Mouse (Mus musculus): Measurements from ENCODE around the gene Tnxb. TPM values are rescaled to one million over a fixed set of nuclear protein-coding genes. Genes with fewer than 3 reads are reported as not detected.
A peak's percentile ranks its signal among the peaks of the same experiment; 100 is the strongest.

The Tnxb gene
- polyA plus RNA-seq, 1 experiment, result 39.6 TPM

- Histone ChIP-seq H3K4me1 (ENCODE audit: control insufficient read depth, insufficient read depth, low read length) (peaks cover 18% of the 10 kb centered on the region), H3K4me3 (replicated peaks; ENCODE audit: extremely low read depth, low read depth, low read length) (no peak overlapping the region)
- WGBS, result 73% methylated on average over 12 of the region's 12 CpGs
- DNase-seq, result no peak
- TF ChIP-seq CTCF (IDR thresholded peaks at IDR 0.05; ENCODE audit: insufficient read depth, low read length) (no peak), POLR2A (IDR thresholded peaks at IDR 0.05; ENCODE audit: borderline replicate concordance, extremely low read depth, low read depth, low read length) (no peak)
Measured at GRCm38 (mm10) chr17:34676671-34677070, 6.3 kb downstream of the Tnxb start.

DNA sequence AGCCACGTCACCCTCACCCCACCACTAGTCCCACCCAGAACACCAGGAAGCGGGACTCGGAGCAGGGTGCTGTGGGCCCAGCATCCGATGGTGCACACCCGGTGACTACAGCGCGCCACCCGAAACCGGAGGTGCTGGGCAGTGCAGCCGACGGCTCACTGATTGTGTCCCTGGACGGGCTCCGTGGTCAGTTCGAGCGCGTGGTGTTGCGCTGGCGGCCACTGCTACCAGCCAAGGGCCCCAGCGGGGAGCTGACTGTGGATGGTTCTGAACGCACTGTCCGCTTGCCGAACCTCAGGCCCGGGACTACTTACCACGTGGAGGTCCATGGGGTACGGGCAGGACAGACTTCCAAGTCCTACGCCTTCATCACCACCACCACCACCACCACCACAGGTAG, 9.9 kb downstream of the Tnxb start:
- WGBS, result 84% methylated on average over 26 of the region's 26 CpGs
- no peak for DNase-seq
- H3K4me1 ChIP-seq (ENCODE audit: control insufficient read depth, insufficient read depth, low read length), result peaks cover 20% of the 10 kb centered on the region
- no peak for TF ChIP-seq CTCF (IDR thresholded peaks at IDR 0.05; ENCODE audit: insufficient read depth, low read length)
- H3K4me3 ChIP-seq (replicated peaks; ENCODE audit: extremely low read depth, low read depth, low read length), result no peak overlapping the region

GRCm38 (mm10) chr17:34680621-34681020, 10.3 kb downstream of the Tnxb start:
- peaks cover 20% of the 10 kb centered on the region for H3K4me1 ChIP-seq (ENCODE audit: control insufficient read depth, insufficient read depth, low read length)
- no peak for DNase-seq
- H3K4me3 ChIP-seq (replicated peaks; ENCODE audit: extremely low read depth, low read depth, low read length), result no peak overlapping the region
- TF ChIP-seq CTCF (IDR thresholded peaks at IDR 0.05; ENCODE audit: insufficient read depth, low read length) (no peak), POLR2A (IDR thresholded peaks at IDR 0.05; ENCODE audit: borderline replicate concordance, extremely low read depth, low read depth, low read length) (no peak)
- 57% methylated on average over 4 of the region's 4 CpGs for WGBS

DNA sequence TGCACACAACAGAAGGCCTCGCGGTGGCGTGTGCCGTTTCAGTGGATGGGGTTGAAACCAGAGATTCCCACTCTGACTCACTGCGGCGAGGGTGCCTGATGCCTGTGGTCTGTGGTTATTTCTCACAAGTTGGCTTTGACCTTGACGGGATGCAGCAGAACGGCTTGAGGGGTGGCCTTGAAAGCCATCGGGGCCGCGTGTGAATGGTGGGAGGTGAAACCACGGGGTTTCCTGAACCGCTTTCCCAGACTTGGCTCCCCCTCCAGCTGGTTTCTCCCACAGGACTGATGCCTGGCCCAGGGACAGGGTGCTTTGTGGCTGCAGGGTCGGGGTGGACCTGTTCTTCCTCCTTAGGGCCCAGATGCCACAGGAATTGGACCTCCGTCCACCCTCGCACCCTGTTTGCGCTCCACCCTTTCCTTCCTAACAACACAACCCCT, 10.8 kb downstream of the Tnxb start:
- TF ChIP-seq POLR2A (IDR thresholded peaks at IDR 0.05; ENCODE audit: borderline replicate concordance, extremely low read depth, low read depth, low read length), result peak; percentile 32; the same call in 1 of the 2 replicates
- no peak for TF ChIP-seq CTCF (IDR thresholded peaks at IDR 0.05; ENCODE audit: insufficient read depth, low read length)
- 39% methylated on average over 17 of the region's 17 CpGs for WGBS
- DNase-seq, result peak; percentile 34
- Histone ChIP-seq H3K4me3 (replicated peaks; ENCODE audit: extremely low read depth, low read depth, low read length) (no peak overlapping the region), H3K4me1 (ENCODE audit: control insufficient read depth, insufficient read depth, low read length) (peaks cover 20% of the 10 kb centered on the region)

- 66% methylated on average over 11 of the region's 11 CpGs for WGBS
- no peak for TF ChIP-seq POLR2A (IDR thresholded peaks at IDR 0.05; ENCODE audit: borderline replicate concordance, extremely low read depth, low read depth, low read length)
- TF ChIP-seq CTCF (IDR thresholded peaks at IDR 0.05; ENCODE audit: insufficient read depth, low read length), result no peak
- Histone ChIP-seq H3K4me3 (replicated peaks; ENCODE audit: extremely low read depth, low read depth, low read length) (no peak overlapping the region), H3K4me1 (ENCODE audit: control insufficient read depth, insufficient read depth, low read length) (peaks cover 20% of the 10 kb centered on the region)
- DNase-seq, result peak; percentile 38
Measured at GRCm38 (mm10) chr17:34681881-34682536, 11.7 kb downstream of the Tnxb start.

DNA sequence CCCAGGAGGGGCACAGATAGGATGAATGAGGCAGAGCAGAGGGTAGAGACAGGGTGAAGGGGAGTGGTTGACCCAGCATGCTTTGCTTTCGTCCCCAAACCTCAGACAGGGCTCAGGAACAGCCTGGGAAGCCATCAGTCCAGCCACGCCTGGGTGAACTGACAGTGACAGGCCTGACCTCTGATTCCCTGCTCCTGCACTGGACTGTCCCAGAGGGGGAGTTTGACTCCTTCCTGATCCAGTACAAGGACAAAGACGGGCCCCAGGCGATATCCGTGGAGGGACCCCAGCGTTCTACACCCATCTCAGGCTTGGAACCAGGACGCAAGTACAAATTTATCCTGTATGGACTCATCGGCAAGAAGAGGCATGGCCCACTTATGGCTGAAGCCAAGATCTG, 12.8 kb downstream of the Tnxb start:
- H3K4me3 ChIP-seq (replicated peaks; ENCODE audit: extremely low read depth, low read depth, low read length), result no peak overlapping the region
- TF ChIP-seq CTCF (IDR thresholded peaks at IDR 0.05; ENCODE audit: insufficient read depth, low read length) (no peak), POLR2A (IDR thresholded peaks at IDR 0.05; ENCODE audit: borderline replicate concordance, extremely low read depth, low read depth, low read length) (no peak)
- WGBS, result 80% methylated on average over 8 of the region's 8 CpGs
- no peak for DNase-seq
- peaks cover 20% of the 10 kb centered on the region for H3K4me1 ChIP-seq (ENCODE audit: control insufficient read depth, insufficient read depth, low read length)

DNA sequence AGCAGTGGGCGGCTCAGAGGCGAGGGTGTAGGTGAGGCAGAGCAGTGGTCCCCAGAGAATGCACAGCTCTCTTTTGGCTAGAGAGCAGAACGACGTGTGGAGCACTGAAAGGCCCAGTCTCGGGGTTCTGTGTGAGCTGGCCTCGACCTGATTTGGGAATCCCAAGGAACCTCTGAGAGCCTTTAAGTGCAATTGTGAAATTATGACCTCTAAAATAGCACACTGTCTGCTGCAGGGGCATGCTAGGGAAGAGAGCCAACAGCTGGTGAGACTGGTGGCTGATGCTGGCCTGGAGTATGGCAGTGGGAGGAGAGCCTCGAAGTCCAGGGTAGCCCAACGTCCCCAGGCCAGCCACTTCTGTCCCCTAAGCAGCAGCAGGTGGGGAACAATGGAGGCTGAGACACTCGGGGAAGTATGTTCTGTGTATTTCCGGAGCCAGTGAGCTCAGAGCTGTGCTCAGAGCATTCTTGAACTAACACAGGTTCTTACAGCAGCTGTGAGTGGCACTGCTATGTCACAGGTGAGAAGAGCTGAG, 13.4 kb downstream of the Tnxb start:
- Histone ChIP-seq H3K4me1 (ENCODE audit: control insufficient read depth, insufficient read depth, low read length) (peaks cover 20% of the 10 kb centered on the region), H3K4me3 (replicated peaks; ENCODE audit: extremely low read depth, low read depth, low read length) (no peak overlapping the region)
- TF ChIP-seq CTCF (IDR thresholded peaks at IDR 0.05; ENCODE audit: insufficient read depth, low read length), result no peak
- no peak for TF ChIP-seq POLR2A (IDR thresholded peaks at IDR 0.05; ENCODE audit: borderline replicate concordance, extremely low read depth, low read depth, low read length)
- WGBS, result 50% methylated on average over 10 of the region's 10 CpGs
- DNase-seq, result peak; percentile 50

DNA sequence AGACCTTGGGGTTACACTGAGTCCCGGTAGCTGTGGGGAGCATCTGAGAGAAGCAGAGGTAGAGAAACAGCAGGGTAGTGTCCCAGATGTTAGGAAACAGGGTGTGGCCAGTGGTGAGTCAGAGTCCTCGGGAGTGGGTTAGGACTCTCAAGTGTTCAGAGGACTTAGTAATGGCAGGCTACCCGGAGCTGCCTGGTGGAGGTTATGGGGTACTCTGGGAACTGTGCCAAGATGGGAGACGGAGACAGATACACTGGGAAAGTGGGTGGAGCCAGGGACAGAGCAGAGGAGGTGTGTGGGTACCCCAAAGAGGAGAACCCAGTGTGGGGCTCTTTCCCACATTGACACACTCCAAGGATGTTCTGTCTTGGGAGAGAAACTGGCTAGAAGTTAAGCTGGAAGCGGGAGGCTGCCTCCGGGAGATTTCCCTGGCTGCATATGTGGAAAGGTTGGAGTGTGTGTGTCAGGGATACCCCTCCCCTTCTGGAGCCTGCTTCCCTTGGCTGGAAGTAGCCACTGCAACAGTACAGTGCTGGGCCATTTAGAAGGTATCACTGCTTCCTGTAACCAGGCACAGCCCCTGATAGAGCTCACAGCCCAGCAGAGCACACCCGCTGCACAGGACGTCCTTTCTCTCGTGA, 14.0 kb downstream of the Tnxb start:
- no peak for TF ChIP-seq CTCF (IDR thresholded peaks at IDR 0.05; ENCODE audit: insufficient read depth, low read length)
- no peak for TF ChIP-seq POLR2A (IDR thresholded peaks at IDR 0.05; ENCODE audit: borderline replicate concordance, extremely low read depth, low read depth, low read length)
- whole genome bisulfite sequencing, result 38% methylated on average over 9 of the region's 9 CpGs
- peaks cover 20% of the 10 kb centered on the region for H3K4me1 ChIP-seq (ENCODE audit: control insufficient read depth, insufficient read depth, low read length)
- no peak overlapping the region for H3K4me3 ChIP-seq (replicated peaks; ENCODE audit: extremely low read depth, low read depth, low read length)
- DNase-seq, result no peak

DNA sequence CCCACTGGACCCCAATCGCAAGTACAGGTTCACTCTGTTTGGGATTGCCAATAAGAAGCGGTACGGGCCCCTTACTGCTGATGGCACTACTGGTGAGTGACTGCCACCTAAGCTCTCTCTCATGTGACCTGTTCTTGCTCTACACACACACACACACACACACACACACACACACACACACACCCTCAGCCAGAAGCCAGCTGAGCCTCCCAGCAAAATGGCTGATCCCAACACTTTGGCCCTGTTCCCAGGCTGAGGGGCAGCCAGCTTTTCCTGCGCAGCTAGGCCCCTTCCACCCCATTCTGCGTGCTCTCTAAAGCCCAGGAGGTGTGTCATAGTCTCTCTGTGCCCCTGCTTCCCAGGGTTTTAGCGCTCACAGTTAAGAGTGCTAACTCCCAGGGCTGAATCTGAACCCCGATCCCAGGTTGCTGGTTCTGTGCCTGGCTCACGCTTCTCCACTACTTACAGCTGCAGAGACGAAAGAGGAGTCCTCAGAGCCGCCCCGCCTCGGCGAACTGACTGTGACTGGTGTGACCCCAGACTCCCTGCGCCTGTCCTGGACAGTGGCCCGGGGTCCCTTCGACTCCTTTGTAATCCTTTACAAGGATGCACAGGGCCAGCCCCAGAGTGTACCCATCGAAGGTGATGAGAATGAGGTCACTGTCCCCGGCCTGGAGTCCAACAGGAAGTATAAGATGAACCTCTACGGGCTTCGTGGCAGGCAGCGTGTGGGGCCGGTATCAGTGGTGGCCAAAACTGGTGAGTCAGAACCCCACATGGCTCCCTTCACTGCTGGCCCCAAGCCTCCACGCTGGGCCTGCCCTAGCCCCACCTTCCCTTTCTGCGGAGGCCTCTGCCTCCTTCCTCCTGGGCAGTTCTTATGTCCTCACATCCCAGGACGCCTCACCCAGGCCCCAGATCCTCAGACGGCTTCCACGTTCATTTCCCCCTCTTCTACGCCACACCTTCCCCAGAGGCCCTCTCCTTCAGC, 15.1 kb downstream of the Tnxb start:
- DNase-seq, result no peak

More for the DNA sequence above, 15.1 kb downstream of the Tnxb start:
- WGBS, result 57% methylated on average over 28 of the region's 28 CpGs
- TF ChIP-seq POLR2A (IDR thresholded peaks at IDR 0.05; ENCODE audit: borderline replicate concordance, extremely low read depth, low read depth, low read length) (no peak), CTCF (IDR thresholded peaks at IDR 0.05; ENCODE audit: insufficient read depth, low read length) (no peak)
- Histone ChIP-seq H3K4me3 (replicated peaks; ENCODE audit: extremely low read depth, low read depth, low read length) (no peak overlapping the region), H3K4me1 (ENCODE audit: control insufficient read depth, insufficient read depth, low read length) (peaks cover 22% of the 10 kb centered on the region)

All from lung, adult 2 months (tissue).